Mouse (Mus musculus): Measurements from ENCODE around the gene Caprin2. TPM values are rescaled to one million over a fixed set of nuclear protein-coding genes. Genes with fewer than 3 reads are reported as not detected.
"Not testable (repeated sequence)": the region's sequence is repeated elsewhere in the genome, so short reads cannot be mapped to it uniquely, and the experiment has no call there.

The Caprin2 gene
- polyA plus RNA-seq, 1 experiment, result 10.4 TPM

GRCm38 (mm10) chr6:148931281-148931680 lies 35.2 kb upstream of the Caprin2 start:
- no peak overlapping the region for H3K4me3 ChIP-seq (ENCODE audit: insufficient read depth, low read length)
- H3K27ac ChIP-seq (ENCODE audit: insufficient read depth, low read length), result no peak overlapping the region
- TF ChIP-seq POLR2A (IDR thresholded peaks at IDR 0.05; ENCODE audit: low read depth, low read length), result no peak
- TF ChIP-seq CTCF (IDR thresholded peaks at IDR 0.05; ENCODE audit: borderline replicate concordance, insufficient read depth, low read length), result no peak
- no peaks in the 10 kb centered on the region for H3K4me1 ChIP-seq (ENCODE audit: control insufficient read depth, insufficient read depth, low read length)

DNA sequence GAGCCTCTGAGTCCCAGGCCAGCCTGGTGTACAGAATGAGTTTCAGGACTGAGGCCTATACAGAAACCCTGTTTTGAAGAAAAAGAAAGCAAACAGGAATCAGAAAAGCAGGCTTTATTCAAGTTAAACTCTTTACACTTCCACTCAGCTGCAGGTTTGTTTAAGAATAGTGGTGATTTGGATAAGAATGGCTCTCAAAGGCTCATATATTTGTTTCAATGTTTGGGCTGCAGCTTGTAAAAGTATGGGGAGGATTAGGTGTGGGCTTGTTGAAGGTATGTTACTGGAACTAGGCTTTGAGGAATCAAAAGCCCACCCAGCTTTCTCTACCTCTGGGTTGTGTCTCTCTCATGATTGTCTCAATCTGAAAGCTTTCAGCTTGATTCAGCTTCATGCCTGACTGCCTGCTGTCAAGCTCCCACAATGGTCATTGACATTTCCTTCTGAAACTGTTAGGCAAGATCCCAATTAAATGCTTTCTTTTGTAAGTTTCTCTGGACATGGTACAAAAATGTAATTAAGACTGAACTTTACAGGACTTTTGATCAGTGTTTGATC lies 22.9 kb upstream of the Caprin2 start:
- no peak overlapping the region for H3K27ac ChIP-seq (ENCODE audit: insufficient read depth, low read length)
- no peaks in the 10 kb centered on the region for H3K4me1 ChIP-seq (ENCODE audit: control insufficient read depth, insufficient read depth, low read length)
- H3K4me3 ChIP-seq (ENCODE audit: insufficient read depth, low read length), result no peak overlapping the region
- TF ChIP-seq CTCF (IDR thresholded peaks at IDR 0.05; ENCODE audit: borderline replicate concordance, insufficient read depth, low read length), result no peak

GRCm38 (mm10) chr6:148917672-148918071 lies 21.6 kb upstream of the Caprin2 start:
- Histone ChIP-seq H3K27ac (ENCODE audit: insufficient read depth, low read length) (no peak overlapping the region), H3K4me1 (ENCODE audit: control insufficient read depth, insufficient read depth, low read length) (no peaks in the 10 kb centered on the region), H3K4me3 (ENCODE audit: insufficient read depth, low read length) (no peak overlapping the region)
- no peak for TF ChIP-seq CTCF (IDR thresholded peaks at IDR 0.05; ENCODE audit: borderline replicate concordance, insufficient read depth, low read length)
- no peak for TF ChIP-seq POLR2A (IDR thresholded peaks at IDR 0.05; ENCODE audit: low read depth, low read length)

DNA sequence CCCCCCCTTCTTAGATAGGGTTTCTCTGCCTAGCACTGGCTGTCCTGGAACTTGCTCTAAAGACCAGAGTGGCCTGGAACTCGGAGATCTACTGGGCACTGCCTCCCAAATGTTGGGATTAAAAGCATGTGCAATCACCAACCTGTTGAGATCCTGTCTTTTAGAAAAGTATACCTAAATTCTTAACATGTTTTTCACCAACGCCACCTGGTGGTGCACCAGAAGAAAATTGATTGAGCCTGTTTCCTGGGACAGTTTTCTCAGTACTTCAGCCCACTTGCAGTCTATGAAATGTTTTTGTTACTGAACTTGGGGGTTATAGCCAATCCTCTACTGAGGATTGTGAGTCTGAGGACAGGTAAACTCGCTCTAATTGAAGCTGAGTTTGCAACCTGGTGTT lies 20.8 kb upstream of the Caprin2 start:
- no peak overlapping the region for H3K27ac ChIP-seq (ENCODE audit: insufficient read depth, low read length)
- no peaks in the 10 kb centered on the region for H3K4me1 ChIP-seq (ENCODE audit: control insufficient read depth, insufficient read depth, low read length)
- TF ChIP-seq POLR2A (IDR thresholded peaks at IDR 0.05; ENCODE audit: low read depth, low read length) (no peak), CTCF (IDR thresholded peaks at IDR 0.05; ENCODE audit: borderline replicate concordance, insufficient read depth, low read length) (no peak)
- H3K4me3 ChIP-seq (ENCODE audit: insufficient read depth, low read length), result no peak overlapping the region

GRCm38 (mm10) chr6:148913938-148914337 lies 17.9 kb upstream of the Caprin2 start:
- TF ChIP-seq POLR2A (IDR thresholded peaks at IDR 0.05; ENCODE audit: low read depth, low read length) (no peak), CTCF (IDR thresholded peaks at IDR 0.05; ENCODE audit: borderline replicate concordance, insufficient read depth, low read length) (no peak)

DNA sequence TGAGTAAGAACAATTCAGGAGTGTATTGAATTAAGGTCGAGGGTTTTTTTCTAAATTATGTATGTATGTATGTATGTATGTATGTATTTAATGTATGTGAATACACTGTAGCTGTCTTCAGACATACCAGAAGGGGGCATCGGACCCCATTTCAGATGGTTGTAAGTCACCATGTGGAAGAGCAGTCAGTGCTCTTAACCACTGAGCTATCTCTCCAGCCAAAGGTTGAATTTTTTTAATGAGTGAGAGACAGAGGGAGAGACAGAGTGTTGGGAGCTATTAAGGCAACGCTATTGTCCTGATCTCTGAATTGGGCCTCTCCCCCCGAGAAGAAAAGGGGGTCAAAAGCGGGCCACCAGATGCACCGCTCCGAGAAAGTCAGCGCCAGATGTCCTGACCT lies 15.9 kb upstream of the Caprin2 start:
- H3K4me3 ChIP-seq (ENCODE audit: insufficient read depth, low read length); H3K4me1 ChIP-seq (ENCODE audit: control insufficient read depth, insufficient read depth, low read length); H3K27ac ChIP-seq (ENCODE audit: insufficient read depth, low read length): not testable (repeated sequence)

More at GRCm38 (mm10) chr6:148913938-148914337, 17.9 kb upstream of the Caprin2 start:
- Histone ChIP-seq H3K27ac (ENCODE audit: insufficient read depth, low read length) (no peak overlapping the region), H3K4me1 (ENCODE audit: control insufficient read depth, insufficient read depth, low read length) (no peaks in the 10 kb centered on the region), H3K4me3 (ENCODE audit: insufficient read depth, low read length) (no peak overlapping the region)

DNA sequence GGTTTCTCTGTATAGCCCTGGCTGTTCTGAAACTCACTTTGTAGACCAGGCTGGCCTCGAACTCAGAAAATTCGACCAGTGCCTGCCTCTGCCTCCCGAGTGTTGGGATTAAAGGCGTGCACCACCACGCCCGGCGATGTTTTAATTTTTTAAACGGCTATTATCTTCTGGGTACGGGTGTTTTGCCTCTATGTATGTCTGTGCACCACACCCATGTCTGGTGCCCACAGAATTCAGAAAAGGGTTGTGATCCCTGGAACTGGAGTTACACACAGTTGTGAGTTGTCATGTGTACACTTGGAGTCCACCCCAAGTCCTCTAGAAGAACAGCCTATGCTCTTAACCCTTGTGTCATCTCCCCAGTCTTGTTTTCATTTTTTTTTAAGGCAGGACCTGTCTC lies 10.9 kb upstream of the Caprin2 start:
- Histone ChIP-seq H3K4me3 (ENCODE audit: insufficient read depth, low read length) (no peak overlapping the region), H3K4me1 (ENCODE audit: control insufficient read depth, insufficient read depth, low read length) (no peaks in the 10 kb centered on the region), H3K27ac (ENCODE audit: insufficient read depth, low read length) (no peak overlapping the region)
- no peak for TF ChIP-seq CTCF (IDR thresholded peaks at IDR 0.05; ENCODE audit: borderline replicate concordance, insufficient read depth, low read length)
- no peak for TF ChIP-seq POLR2A (IDR thresholded peaks at IDR 0.05; ENCODE audit: low read depth, low read length)

GRCm38 (mm10) chr6:148902728-148903127 lies 6.7 kb upstream of the Caprin2 start:
- TF ChIP-seq CTCF (IDR thresholded peaks at IDR 0.05; ENCODE audit: borderline replicate concordance, insufficient read depth, low read length), result no peak
- TF ChIP-seq POLR2A (IDR thresholded peaks at IDR 0.05; ENCODE audit: low read depth, low read length), result no peak
- H3K4me3 ChIP-seq (ENCODE audit: insufficient read depth, low read length), result no peak overlapping the region
- no peak overlapping the region for H3K27ac ChIP-seq (ENCODE audit: insufficient read depth, low read length)
- H3K4me1 ChIP-seq (ENCODE audit: control insufficient read depth, insufficient read depth, low read length), result no peaks in the 10 kb centered on the region

GRCm38 (mm10) chr6:148896507-148896851 lies 442 bp upstream of the Caprin2 start:
- TF ChIP-seq CTCF (IDR thresholded peaks at IDR 0.05; ENCODE audit: borderline replicate concordance, insufficient read depth, low read length) (no peak), POLR2A (IDR thresholded peaks at IDR 0.05; ENCODE audit: low read depth, low read length) (no peak)
- Histone ChIP-seq H3K4me3 (ENCODE audit: insufficient read depth, low read length) (peak overlapping the region; percentile 52), H3K27ac (ENCODE audit: insufficient read depth, low read length) (peak overlapping the region; percentile 36), H3K4me1 (ENCODE audit: control insufficient read depth, insufficient read depth, low read length) (no peaks in the 10 kb centered on the region)

DNA sequence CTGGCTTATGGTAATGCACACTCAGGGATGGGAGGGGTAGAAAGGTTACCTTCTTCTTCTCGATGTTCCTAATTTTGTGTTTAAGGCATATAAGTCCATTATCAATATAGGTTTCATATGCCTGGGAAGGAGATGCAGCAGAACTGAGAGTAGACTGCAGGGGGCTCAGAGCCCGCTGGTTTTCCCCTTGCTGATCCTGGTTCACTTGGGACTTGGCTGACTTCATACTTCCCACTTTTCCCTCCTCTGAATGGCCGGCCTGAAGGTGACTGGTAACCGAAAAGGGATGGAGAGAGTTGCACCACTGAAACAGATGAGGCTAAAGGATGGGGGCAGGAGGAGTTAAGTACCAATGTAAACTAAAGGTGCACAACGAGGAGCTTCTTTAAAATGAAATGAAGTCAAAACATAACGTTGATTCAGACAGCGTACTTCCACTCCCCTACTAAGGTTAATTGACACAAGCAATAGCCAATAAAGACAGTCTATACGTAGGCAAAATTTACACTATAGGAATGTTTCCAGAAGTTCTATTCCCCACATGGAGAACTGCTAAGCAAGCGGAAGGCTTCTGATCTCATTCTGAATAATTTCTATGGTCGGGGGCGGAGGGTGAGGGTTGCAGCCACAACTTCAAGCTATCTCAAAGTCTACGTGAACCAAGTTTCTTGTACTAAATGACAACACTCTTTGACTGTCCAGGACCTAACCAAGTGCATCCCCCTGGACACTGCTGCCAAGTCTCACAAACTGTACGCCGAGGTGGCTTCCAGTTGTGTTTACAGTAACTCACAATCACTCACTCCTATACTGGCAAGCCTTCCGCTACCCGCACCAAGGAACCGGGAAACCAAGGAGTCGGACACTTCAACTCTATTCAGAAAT lies 907 bp downstream of the Caprin2 start:
- no peak overlapping the region for H3K27ac ChIP-seq (ENCODE audit: insufficient read depth, low read length)
- peak overlapping the region; percentile 52 for H3K4me3 ChIP-seq (ENCODE audit: insufficient read depth, low read length)
- H3K4me1 ChIP-seq (ENCODE audit: control insufficient read depth, insufficient read depth, low read length), result no peaks in the 10 kb centered on the region
- TF ChIP-seq POLR2A (IDR thresholded peaks at IDR 0.05; ENCODE audit: low read depth, low read length), result no peak
- no peak for TF ChIP-seq CTCF (IDR thresholded peaks at IDR 0.05; ENCODE audit: borderline replicate concordance, insufficient read depth, low read length)

All from embryonic fibroblast, embryonic 13.5 days (primary cell).